Mouse (Mus musculus) C2C12 (cell line): ENCODE results near the gene Fn3krp.

Source experiments
- CEBPB ChIP-seq: IDR thresholded peaks from one replicate; pipeline ENCODE4 v1.6.1; 2011; ENCODE audit warnings: low read depth, mild to moderate bottlenecking, control low read depth, moderate library complexity
- CTCF ChIP-seq: IDR thresholded peaks from one replicate; pipeline ENCODE4 v1.5.1; 2011; ENCODE audit not compliant: control insufficient read depth, insufficient read depth, insufficient read length
- FOSL1 ChIP-seq: IDR thresholded peaks from one replicate; pipeline ENCODE4 v1.8.0; 2011; ENCODE audit warnings: mild to moderate bottlenecking, low read length; ENCODE audit not compliant: poor library complexity, insufficient read depth, severe bottlenecking
- MAX ChIP-seq: IDR thresholded peaks from one replicate; pipeline ENCODE4 v1.6.1; 2011; ENCODE audit warnings: mild to moderate bottlenecking, control low read depth
- MYOD1 ChIP-seq: IDR thresholded peaks from one replicate; pipeline ENCODE4 v1.6.1; 2011; ENCODE audit warnings: low read depth; ENCODE audit not compliant: control insufficient read depth, insufficient read length
- MYOG ChIP-seq: IDR thresholded peaks from one replicate; pipeline ENCODE4 v1.6.1; 2011; ENCODE audit not compliant: control insufficient read depth, insufficient read length; ENCODE audit errors: extremely low read depth
- USF1 ChIP-seq: IDR thresholded peaks from one replicate; pipeline ENCODE4 v1.6.1; 2011; ENCODE audit warnings: low read depth, mild to moderate bottlenecking, control low read depth, moderate library complexity

- TF ChIP-seq MAX = no peak
- TF ChIP-seq CEBPB = no peak
- no peak for TF ChIP-seq CTCF
- TF ChIP-seq MYOG = no peak
- TF ChIP-seq FOSL1 = no peak
- TF ChIP-seq MYOD1 = no peak
- no peak for TF ChIP-seq USF1
Measured at GRCm38 (mm10) chr11:121437236-121437635, 16.0 kb downstream of the Fn3krp start.
